Mouse (Mus musculus) ES-E14 (cell line): ENCODE data around the gene Cmbl. TPM values are rescaled to one million over a fixed set of nuclear protein-coding genes. Genes with fewer than 3 reads are reported as not detected.

Source experiments
- DNase-seq: peaks from one replicate; pipeline ENCODE4 v3.0.0-alpha.2; 2013; ENCODE audit warnings: low read depth, low spot score
- H3K27ac ChIP-seq: 2 replicates; pipeline ENCODE4 v1.5.1; 2012; ENCODE audit warnings: low read depth, mild to moderate bottlenecking, low read length, moderate library complexity, mixed read lengths; ENCODE audit not compliant: poor library complexity, insufficient read depth, severe bottlenecking
- H3K36me3 ChIP-seq: 2 replicates; pipeline ENCODE4 v1.6.1; 2012; ENCODE audit warnings: mild to moderate bottlenecking, low read length, moderate library complexity, mixed read lengths; ENCODE audit not compliant: control insufficient read depth, poor library complexity, insufficient read depth, severe bottlenecking
- H3K4me1 ChIP-seq, 2 experiments: fragments of 150-350 bp in 1 of 2; sonication (generic) in 1 of 2; 2 replicates each; pipeline ENCODE4 v1.6.1; 2012; ENCODE audit warnings: low read length in 2 of 2, mild to moderate bottlenecking in 1 of 2, mixed read lengths in 1 of 2; ENCODE audit not compliant: control insufficient read depth in 2 of 2, insufficient read depth in 2 of 2, poor library complexity in 1 of 2
- H3K4me3 ChIP-seq, 2 experiments: fragments of 150-350 bp in 1 of 2; sonication (generic) in 1 of 2; 2 replicates each; pipeline ENCODE4 v1.5.1; 2012; ENCODE audit warnings: low read length in 2 of 2, low read depth in 1 of 2, mild to moderate bottlenecking in 1 of 2, mixed read lengths in 1 of 2; ENCODE audit not compliant: insufficient read depth in 1 of 2, poor library complexity in 1 of 2, severe bottlenecking in 1 of 2
- H3K9ac ChIP-seq: 2 replicates; pipeline ENCODE4 v1.6.1; 2012; ENCODE audit warnings: low read depth, mild to moderate bottlenecking, low read length, mixed read lengths; ENCODE audit not compliant: poor library complexity, insufficient read depth, severe bottlenecking
- H3K9me3 ChIP-seq: fragments of 150-350 bp; sonication (generic); 2 replicates; pipeline ENCODE4 v1.6.1; 2012; ENCODE audit warnings: low read depth, mild to moderate bottlenecking, low read length; ENCODE audit not compliant: control insufficient read depth, insufficient read depth
- CHD2 ChIP-seq: IDR thresholded peaks from 2 replicates; pipeline ENCODE4 v1.6.1; 2014; ENCODE audit warnings: mild to moderate bottlenecking, low read depth, low read length, inconsistent platforms
- HCFC1 ChIP-seq: IDR thresholded peaks from 2 replicates; pipeline ENCODE4 v1.6.1; 2012; ENCODE audit warnings: low read length, inconsistent platforms, borderline replicate concordance; ENCODE audit not compliant: insufficient read depth
- MAFK ChIP-seq: IDR thresholded peaks from 2 replicates; pipeline ENCODE4 v1.6.1; 2014; ENCODE audit warnings: mild to moderate bottlenecking, low read depth, low read length, inconsistent platforms; ENCODE audit not compliant: insufficient read depth
- ZC3H11A ChIP-seq: IDR thresholded peaks from 2 replicates; pipeline ENCODE4 v1.6.1; 2012; ENCODE audit warnings: low read depth, mild to moderate bottlenecking, inconsistent platforms, low read length, borderline replicate concordance
- ZNF384 ChIP-seq: IDR thresholded peaks from 2 replicates; pipeline ENCODE4 v1.6.1; 2012; ENCODE audit warnings: low read depth, low read length, inconsistent platforms
- in situ Hi-C, 2 experiments: fragments of 600-800 bp; cut with MboI; formaldehyde crosslinking; loops; one replicate each; pipeline ENCODE4 v1.15.1; 2025; ENCODE audit warnings: low sequenced_read_pairs in 2 of 2, inconsistent platforms in 1 of 2; ENCODE audit not compliant: unreplicated experiment in 2 of 2
- total RNA-seq: library from RNA; depleted of rRNA; stranded (reverse); fragments of 300-350 nt; gene quantifications from 2 replicates; pipeline ENCODE4 v1.2.3, GENCODE M21; 2012

The Cmbl gene
- total RNA-seq, 1 experiment = 0.76 TPM

- TF ChIP-seq ZNF384 (no peak), HCFC1 (no peak), MAFK (no peak), ZC3H11A (no peak), CHD2 (no peak)
- H3K4me1 ChIP-seq = peaks cover 4 to 11% of the 10 kb centered on the region in 2 experiments
- in situ Hi-C loops = no loop called here
These were observed 25.3 kb upstream of the Cmbl start for GRCm38 (mm10) chr15:31539643-31540512.

DNA sequence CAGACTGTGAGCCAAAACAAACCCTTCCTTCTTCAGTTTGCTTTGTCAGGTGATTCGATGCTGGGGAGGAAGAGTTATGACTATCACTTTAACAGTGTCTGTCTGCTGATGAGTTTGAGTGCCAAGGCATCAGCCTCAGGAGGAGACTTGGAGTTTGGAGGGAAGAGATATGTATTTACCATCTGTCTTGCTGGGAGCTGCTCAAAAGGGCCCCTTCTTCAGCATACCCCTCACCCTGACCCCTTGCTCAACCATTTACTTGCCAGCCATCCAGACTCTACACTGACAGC is 24.7 kb upstream of the Cmbl start:
- Histone ChIP-seq H3K4me1 (peaks cover 4 to 13% of the 10 kb centered on the region in 2 experiments), H3K27ac (no peak overlapping the region), H3K9me3 (peaks cover 10% of the 10 kb centered on the region), H3K4me3 (no peak overlapping the region), H3K9ac (no peak overlapping the region), H3K36me3 (peaks cover 1% of the 10 kb centered on the region; the same call in 1 of the 2 replicates)
- no peak for DNase-seq
- in situ Hi-C loops = no loop called here
- TF ChIP-seq ZNF384 (no peak), MAFK (no peak), CHD2 (no peak), HCFC1 (no peak), ZC3H11A (no peak)

More at GRCm38 (mm10) chr15:31539643-31540512, 25.3 kb upstream of the Cmbl start:
- peaks cover 1% of the 10 kb centered on the region; the same call in 1 of the 2 replicates for H3K36me3 ChIP-seq
- H3K4me3 ChIP-seq = no peak overlapping the region
- DNase-seq = no peak
- H3K27ac ChIP-seq = no peak overlapping the region
- no peak overlapping the region for H3K9ac ChIP-seq
- peaks cover 10% of the 10 kb centered on the region for H3K9me3 ChIP-seq

DNA sequence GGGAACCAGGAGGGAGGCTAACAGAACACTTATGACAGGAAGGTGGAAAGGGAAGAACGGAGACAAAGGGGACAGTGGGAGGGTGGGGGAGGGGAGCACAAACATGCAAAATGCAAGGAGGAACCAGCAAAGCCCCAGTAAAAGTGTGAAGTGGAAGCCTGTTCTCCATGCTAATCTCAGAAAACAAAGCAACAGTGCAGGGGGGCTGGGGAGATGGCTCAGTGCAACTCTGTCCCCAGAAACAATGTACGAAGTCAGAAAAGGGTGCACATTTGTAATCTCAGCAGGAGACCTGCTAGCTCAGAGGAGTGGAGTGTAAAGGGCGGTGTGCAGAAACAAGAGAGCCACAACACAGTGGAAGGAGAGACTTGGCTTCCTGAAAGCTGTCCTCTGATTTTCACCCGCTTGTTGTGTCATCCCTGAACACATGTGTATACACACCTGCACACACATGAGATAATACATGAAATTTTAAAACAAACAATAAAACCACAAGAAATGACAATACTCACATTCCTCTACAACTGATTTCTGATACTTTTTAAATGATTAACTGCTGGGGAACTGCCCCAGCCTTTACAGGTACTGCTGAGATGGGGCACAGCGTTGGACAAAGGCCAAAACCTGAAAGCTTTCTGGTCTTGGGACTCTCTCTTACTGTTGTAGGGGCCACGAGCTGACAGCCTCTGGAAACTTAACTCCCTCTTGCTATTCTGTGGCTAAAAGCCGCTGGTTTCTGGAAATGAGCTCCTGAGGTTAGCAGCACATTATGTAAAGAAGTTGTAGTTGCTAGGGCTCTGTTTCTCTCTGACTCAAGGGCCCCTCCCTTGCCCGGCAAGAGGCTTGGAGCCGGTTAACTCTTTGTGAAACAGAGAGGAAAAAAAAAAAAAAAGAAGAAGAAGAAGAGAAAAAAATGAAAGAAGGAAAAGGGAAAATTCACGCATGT is 22.9 kb upstream of the Cmbl start:
- Histone ChIP-seq H3K4me1 (peaks cover 6 to 12% of the 10 kb centered on the region in 2 experiments), H3K9me3 (peaks cover 10% of the 10 kb centered on the region), H3K4me3 (no peak overlapping the region), H3K9ac (no peak overlapping the region), H3K36me3 (no peaks in the 10 kb centered on the region; the same call in 1 of the 2 replicates), H3K27ac (peak overlapping the region; percentile 93)
- TF ChIP-seq MAFK = no peak
- TF ChIP-seq ZNF384 = peak; percentile 68; the same call in 1 of the 2 replicates
- DNase-seq = peak; percentile 51
- in situ Hi-C loops = no loop called here

DNA sequence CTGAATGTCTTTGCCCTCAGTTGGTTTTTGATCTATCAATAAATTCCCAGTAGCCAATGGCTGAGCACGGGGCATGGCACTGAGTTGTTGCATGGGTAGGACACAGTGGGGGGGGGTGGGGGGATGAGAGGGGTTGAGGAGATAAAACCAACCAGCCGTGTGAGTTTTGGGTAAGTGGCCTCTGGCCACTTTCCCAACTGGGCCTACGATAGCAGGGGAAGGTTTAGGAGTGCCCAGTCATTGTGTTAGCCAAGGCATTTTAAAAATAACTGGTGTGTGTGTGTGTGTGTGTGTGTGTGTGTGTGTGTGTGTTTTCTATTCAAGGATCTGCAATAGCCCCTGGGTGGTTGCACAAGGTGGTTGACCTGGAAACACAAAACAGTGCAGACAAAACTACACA is 21.9 kb upstream of the Cmbl start:
- Histone ChIP-seq H3K36me3 (no peaks in the 10 kb centered on the region; the same call in 1 of the 2 replicates), H3K27ac (peak overlapping the region; percentile 38; the same call in 1 of the 2 replicates), H3K9me3 (peaks cover 8% of the 10 kb centered on the region), H3K4me3 (no peak overlapping the region), H3K9ac (no peak overlapping the region), H3K4me1 (peaks cover 6 to 15% of the 10 kb centered on the region in 2 experiments)
- in situ Hi-C loops = no loop called here
- TF ChIP-seq HCFC1 (no peak), MAFK (no peak), CHD2 (no peak), ZNF384 (no peak), ZC3H11A (no peak)
- no peak for DNase-seq
